Mouse (Mus musculus) embryo, embryonic 11 days (tissue): ENCODE results near the gene P2ry12.

ENCODE experiments used
- DNase-seq: peaks from one replicate; pipeline ENCODE4 v3.0.0-alpha.2; 2015

Gene P2ry12

DNA sequence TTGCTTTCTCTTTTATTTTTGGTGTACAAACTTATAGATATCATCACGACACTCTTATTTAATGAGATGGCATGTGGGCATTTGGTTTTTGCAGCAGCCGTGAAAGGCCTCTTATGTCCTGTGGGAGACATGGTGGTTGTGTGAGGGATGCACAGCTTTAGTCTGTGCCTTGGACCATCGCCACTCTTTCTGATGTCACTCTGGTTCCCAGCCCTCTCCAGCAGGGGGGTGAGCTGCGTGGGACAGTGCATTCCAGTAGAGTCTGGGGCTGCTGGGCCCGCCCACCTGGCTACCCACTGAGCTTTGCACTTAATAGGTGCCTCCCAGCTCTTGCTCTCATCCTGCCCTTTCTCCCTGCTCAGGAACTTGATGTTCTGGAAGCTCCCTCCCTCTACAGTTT lies 81.5 kb downstream of the P2ry12 start:
- DNase-seq, result no peak

DNA sequence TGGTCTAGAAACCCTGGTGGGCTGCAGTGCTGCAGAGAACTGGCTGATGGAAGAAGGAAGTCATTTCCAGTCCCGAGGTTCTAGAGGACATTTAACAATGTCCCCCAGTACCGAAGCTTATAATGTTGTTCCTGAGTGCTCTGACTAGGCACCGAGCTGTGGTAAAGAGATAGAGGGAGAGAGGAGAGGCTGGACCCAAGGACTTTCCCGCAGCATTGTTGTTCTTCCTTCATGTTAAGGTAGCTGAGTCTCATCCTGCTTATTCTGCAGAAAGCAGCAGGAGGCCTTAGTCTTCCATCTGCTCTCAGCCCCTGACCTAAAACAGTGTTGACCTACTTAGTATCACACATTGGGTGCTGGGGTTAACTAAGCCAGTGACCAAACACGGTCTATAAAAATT lies 85.8 kb downstream of the P2ry12 start:
- no peak for DNase-seq

- peak; percentile 68 for DNase-seq
Measured at GRCm38 (mm10) chr3:59175234-59175633, 87.4 kb downstream of the P2ry12 start.

DNA sequence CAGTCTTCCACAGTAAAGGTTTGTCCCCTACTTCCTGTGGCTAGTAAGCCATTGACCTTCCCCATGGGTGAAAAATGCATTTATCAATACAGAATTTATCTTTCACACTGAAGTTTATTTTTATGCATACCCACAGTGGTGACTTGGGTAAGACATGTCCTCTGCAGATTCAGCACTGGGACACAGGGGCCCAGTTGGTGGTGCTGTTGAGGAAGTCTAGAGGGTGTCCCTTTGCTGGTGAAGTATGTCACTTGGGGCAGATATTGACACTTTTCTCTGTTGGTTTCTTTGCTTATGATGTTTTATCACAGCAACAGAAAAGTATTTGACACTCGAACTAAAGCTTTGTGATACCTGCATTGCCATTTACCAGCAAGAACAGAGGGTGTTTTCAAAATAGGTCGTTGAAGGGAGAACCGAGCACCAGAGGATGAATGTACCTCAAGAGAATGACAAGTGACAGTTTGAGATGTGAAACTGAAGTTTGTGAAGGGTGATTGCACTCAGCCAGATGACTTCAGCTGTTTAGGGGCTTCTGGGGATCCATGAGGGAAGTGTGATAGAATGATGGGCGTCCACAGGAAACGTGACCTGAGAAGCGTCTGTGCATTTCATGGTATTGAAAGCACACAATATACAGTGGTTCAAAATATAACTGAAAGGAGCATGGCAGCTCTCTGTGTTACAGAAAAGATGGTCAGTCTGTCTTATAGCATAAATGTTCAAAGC lies 88.1 kb downstream of the P2ry12 start:
- no peak for DNase-seq

- no peak for DNase-seq
Measured at GRCm38 (mm10) chr3:59169921-59170627, 92.6 kb downstream of the P2ry12 start.

GRCm38 (mm10) chr3:59169215-59169614 lies 93.5 kb downstream of the P2ry12 start:
- no peak for DNase-seq

DNA sequence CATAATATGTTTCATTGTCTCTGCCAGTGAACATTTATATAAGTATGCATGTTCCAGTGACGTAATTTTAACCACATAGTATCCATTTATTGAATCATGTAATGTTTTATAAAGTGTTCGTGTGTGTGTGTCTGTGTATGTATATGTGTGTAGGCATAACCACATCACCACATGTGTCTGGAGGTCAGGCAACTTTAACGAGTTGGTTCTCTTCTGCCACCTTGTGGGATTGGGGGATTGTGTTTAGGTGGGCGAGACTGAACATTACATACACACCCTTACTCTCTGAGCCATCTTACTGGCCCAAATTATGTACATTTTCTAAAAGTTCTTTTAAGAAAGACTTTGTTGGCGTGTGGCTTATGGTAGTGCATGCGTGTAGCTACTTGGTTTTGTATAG lies 94.2 kb downstream of the P2ry12 start:
- no peak for DNase-seq

GRCm38 (mm10) chr3:59167417-59168054 lies 95.1 kb downstream of the P2ry12 start:
- no peak for DNase-seq
